Mouse (Mus musculus) CH12.LX (cell line): ENCODE results near the gene Mroh3. TPM values are rescaled to one million over a fixed set of nuclear protein-coding genes. Genes with fewer than 3 reads are reported as not detected.

Source experiments
- DNase-seq: peaks from one replicate; pipeline ENCODE4 v3.0.0-alpha.2; 2013; ENCODE audit errors: extremely low read depth
- H3K27ac ChIP-seq: 2 replicates; pipeline ENCODE4 v1.5.1; 2012; ENCODE audit warnings: low read depth, mild to moderate bottlenecking, control low read depth, moderate library complexity; ENCODE audit not compliant: insufficient read depth
- H3K27me3 ChIP-seq: replicated peaks from 2 replicates; pipeline ENCODE3; 2012; ENCODE audit warnings: inconsistent platforms
- H3K36me3 ChIP-seq, 2 experiments: replicated peaks in 1 of 2; 2 replicates each; pipeline versions ENCODE3 to v1.6.1; 2012; ENCODE audit warnings: inconsistent platforms in 1 of 2, low read length in 1 of 2, mild to moderate bottlenecking in 1 of 2, mixed read lengths in 1 of 2, moderate library complexity in 1 of 2; ENCODE audit not compliant: control insufficient read depth in 1 of 2, insufficient read depth in 1 of 2
- H3K4me1 ChIP-seq, 2 experiments: 2 replicates each; pipeline ENCODE4 v1.6.1; 2012; ENCODE audit warnings: inconsistent platforms in 1 of 2, moderate library complexity in 1 of 2; ENCODE audit not compliant: insufficient read depth in 2 of 2, control insufficient read depth in 1 of 2
- H3K4me2 ChIP-seq: 2 replicates; pipeline ENCODE4 v1.6.1; 2012; ENCODE audit warnings: low read depth, mild to moderate bottlenecking, control low read depth; ENCODE audit not compliant: poor library complexity, insufficient read depth, severe bottlenecking
- H3K4me3 ChIP-seq, 3 experiments: fragments of 150-350 bp in 1 of 3; sonication (generic) in 1 of 3; replicated peaks in 1 of 3; 2 replicates each; pipeline versions ENCODE3 to v1.5.1; 2011 to 2012; ENCODE audit warnings: low read depth in 2 of 3, low read length in 2 of 3, mild to moderate bottlenecking in 2 of 3, moderate library complexity in 2 of 3, control low read depth in 1 of 3, improper control_type of control experiment in 1 of 3, inconsistent platforms in 1 of 3, mixed read lengths in 1 of 3; ENCODE audit not compliant: poor library complexity in 1 of 3
- H3K79me2 ChIP-seq: replicated peaks from 2 replicates; pipeline ENCODE4 v1.6.1; 2012; ENCODE audit warnings: mild to moderate bottlenecking, moderate library complexity; ENCODE audit not compliant: control insufficient read depth, poor library complexity, insufficient read depth, severe bottlenecking; ENCODE audit errors: extremely low read depth
- H3K9ac ChIP-seq: 2 replicates; pipeline ENCODE4 v1.6.1; 2012; ENCODE audit warnings: low read depth, mild to moderate bottlenecking, control low read depth, moderate library complexity; ENCODE audit not compliant: insufficient read depth
- H3K9me3 ChIP-seq: replicated peaks from 2 replicates; pipeline ENCODE3; 2012; ENCODE audit warnings: low read length, inconsistent platforms, mixed read lengths
- CHD1 ChIP-seq: IDR thresholded peaks from 2 replicates; pipeline ENCODE4 v1.6.1; 2012; ENCODE audit warnings: low read depth, low read length, improper control_type of control experiment, inconsistent platforms
- CHD2 ChIP-seq: IDR thresholded peaks from 2 replicates; pipeline ENCODE4 v1.6.1; 2011; ENCODE audit warnings: low read length, improper control_type of control experiment
- CTCF ChIP-seq, 2 experiments: IDR thresholded peaks in 1 of 2; conservative IDR thresholded peaks in 1 of 2; 2 replicates each; pipeline ENCODE4 v1.5.1; 2011 to 2012; ENCODE audit warnings: low read depth in 2 of 2, low read length in 2 of 2, improper control_type of control experiment in 1 of 2, inconsistent platforms in 1 of 2, mild to moderate bottlenecking in 1 of 2, moderate library complexity in 1 of 2
- E2F4 ChIP-seq: IDR thresholded peaks from 2 replicates; pipeline ENCODE4 v1.6.1; 2011; ENCODE audit warnings: low read depth, low read length, improper control_type of control experiment; ENCODE audit not compliant: insufficient replicate concordance
- ELF1 ChIP-seq: IDR thresholded peaks from 2 replicates; pipeline ENCODE4 v1.6.1; 2014; ENCODE audit warnings: low read depth, mild to moderate bottlenecking, inconsistent platforms, low read length, improper control_type of control experiment
- EP300 ChIP-seq: IDR thresholded peaks from 2 replicates; pipeline ENCODE4 v1.6.1; 2011; ENCODE audit warnings: low read length, improper control_type of control experiment
- ETS1 ChIP-seq: conservative IDR thresholded peaks from 2 replicates; pipeline ENCODE4 v1.6.1; 2012; ENCODE audit warnings: low read depth, mild to moderate bottlenecking, inconsistent platforms, low read length, improper control_type of control experiment, moderate library complexity
- GABPA ChIP-seq: IDR thresholded peaks from 2 replicates; pipeline ENCODE4 v1.6.1; 2012; ENCODE audit warnings: low read depth, low read length, improper control_type of control experiment, inconsistent platforms; ENCODE audit not compliant: insufficient replicate concordance
- IRF4 ChIP-seq: IDR thresholded peaks from 2 replicates; pipeline ENCODE4 v1.6.1; 2014; ENCODE audit warnings: low read depth, mild to moderate bottlenecking, inconsistent platforms, low read length, improper control_type of control experiment
- MAX ChIP-seq: IDR thresholded peaks from 2 replicates; pipeline ENCODE4 v1.6.1; 2011; ENCODE audit warnings: low read length, improper control_type of control experiment
- MAZ ChIP-seq: IDR thresholded peaks from 2 replicates; pipeline ENCODE4 v1.6.1; 2012; ENCODE audit warnings: low read depth, mild to moderate bottlenecking, inconsistent platforms, low read length, improper control_type of control experiment, moderate library complexity
- MEF2A ChIP-seq: IDR thresholded peaks from 2 replicates; pipeline ENCODE4 v1.6.1; 2014; ENCODE audit warnings: low read depth, mild to moderate bottlenecking, inconsistent platforms, low read length, improper control_type of control experiment, borderline replicate concordance
- MXI1 ChIP-seq: IDR thresholded peaks from 2 replicates; pipeline ENCODE4 v1.6.1; 2011; ENCODE audit warnings: mild to moderate bottlenecking, low read depth, low read length, improper control_type of control experiment
- NELFE ChIP-seq: IDR thresholded peaks from 2 replicates; pipeline ENCODE4 v1.6.1; 2011; ENCODE audit warnings: low read depth, low read length, improper control_type of control experiment
- NRF1 ChIP-seq: IDR thresholded peaks from 2 replicates; pipeline ENCODE4 v1.6.1; 2014; ENCODE audit warnings: low read depth, mild to moderate bottlenecking, inconsistent platforms, low read length, improper control_type of control experiment, moderate library complexity
- PAX5 ChIP-seq: IDR thresholded peaks from 2 replicates; pipeline ENCODE4 v1.6.1; 2012; ENCODE audit warnings: low read length, inconsistent platforms, mixed read lengths
- RAD21 ChIP-seq: IDR thresholded peaks from 2 replicates; pipeline ENCODE4 v1.6.1; 2011; ENCODE audit warnings: low read depth, mild to moderate bottlenecking, low read length, improper control_type of control experiment, moderate library complexity
- RCOR1 ChIP-seq: conservative IDR thresholded peaks from 2 replicates; pipeline ENCODE4 v1.6.1; 2012; ENCODE audit warnings: low read depth, mild to moderate bottlenecking, inconsistent platforms, low read length, improper control_type of control experiment
- SIN3A ChIP-seq: IDR thresholded peaks from 2 replicates; pipeline ENCODE4 v1.6.1; 2012; ENCODE audit warnings: low read length, improper control_type of control experiment, inconsistent platforms
- SMC3 ChIP-seq: IDR thresholded peaks from 2 replicates; pipeline ENCODE4 v1.6.1; 2011; ENCODE audit warnings: low read depth, low read length, improper control_type of control experiment
- TCF12 ChIP-seq: IDR thresholded peaks from 2 replicates; pipeline ENCODE4 v1.6.1; 2014; ENCODE audit warnings: low read depth, mild to moderate bottlenecking, inconsistent platforms, low read length, improper control_type of control experiment
- UBTF ChIP-seq: IDR thresholded peaks from 2 replicates; pipeline ENCODE4 v1.6.1; 2012; ENCODE audit warnings: low read depth, mild to moderate bottlenecking, inconsistent platforms, low read length, improper control_type of control experiment, moderate library complexity
- USF1 ChIP-seq: IDR thresholded peaks from 2 replicates; pipeline ENCODE4 v1.6.1; 2014; ENCODE audit warnings: low read depth, mild to moderate bottlenecking, inconsistent platforms, low read length, improper control_type of control experiment
- dilution Hi-C: fragments of 300-500 bp; cut with MboI; formaldehyde crosslinking; loops from 2 replicates; pipeline ENCODE4 v1.14.3; 2020; ENCODE audit warnings: low sequenced_read_pairs; ENCODE audit not compliant: extremely low pct_unique_long_range_greater_than_20kb, extremely low pct_ligation_motif_present
- in situ Hi-C: fragments of 300-500 bp; cut with MboI; formaldehyde crosslinking; loops from 3 replicates; pipeline ENCODE4 v1.14.3; 2019; ENCODE audit warnings: low sequenced_read_pairs, low pct_ligation_motif_present, low pct_unique_long_range_greater_than_20kb, mixed read lengths
- polyA plus RNA-seq: library from polyadenylated mRNA; unstranded; fragments of >175 nt; gene quantifications from 2 replicates; pipeline ENCODE4 v1.2.1, GENCODE M21; 2012; ENCODE audit warnings: low read depth; ENCODE audit not compliant: insufficient read length
- total RNA-seq, 2 experiments: library from RNA; depleted of rRNA; stranded (reverse); fragments of 300-350 nt in 1 of 2; fragments of >200 nt in 1 of 2; gene quantifications; 2 replicates each; pipeline ENCODE4 v1.2.3; 2012 to 2014

Mroh3 gene
- total RNA-seq (2012; rRNA removed) (not detected in 2 replicates), total RNA-seq (2014; rRNA removed) (not detected in 2 replicates), polyA plus RNA-seq (not detected in 2 replicates)

- no peak within 1 kb of the TSS for H3K4me3 ChIP-seq
- H3K9me3 ChIP-seq, result no peaks in the 10 kb centered on the region
- H3K4me2 ChIP-seq, result no peak within 1 kb of the TSS
- no peaks in the 10 kb centered on the region for H3K79me2 ChIP-seq
- no peak within 1 kb of the TSS for H3K9ac ChIP-seq
- no peaks in the 10 kb centered on the region for H3K4me1 ChIP-seq
- in situ Hi-C loops, result loop anchor here (5.0 to 10.0 kb wide), 3 partner anchors 41 to 168 kb away; no protein-coding TSS in a partner anchor
- no peaks in the 10 kb centered on the region for H3K36me3 ChIP-seq
- DNase-seq, result peak; percentile 54
- H3K27me3 ChIP-seq, result peaks cover 7% of the 10 kb centered on the region
- H3K27ac ChIP-seq, result no peak within 1 kb of the TSS
- dilution Hi-C loops, result no loop called here
- TF ChIP-seq SMC3, result peak; percentile 77
- TF ChIP-seq CHD1, result no peak
- peak; percentile 60 to 84 for TF ChIP-seq CTCF (conservative IDR thresholded peaks at IDR 0.05 in 1 of 2, IDR thresholded peaks at IDR 0.05 in 1 of 2; ENCODE audit: low read depth in 2 of 2, low read length in 2 of 2)
- TF ChIP-seq EP300, result no peak
- no peak for TF ChIP-seq UBTF
- no peak for TF ChIP-seq TCF12
- peak; percentile 83 for TF ChIP-seq RAD21
Measured at GRCm38 (mm10) chr1:136212803-136213202, at the start of gene Mroh3. Mroh3 (minus strand) TSS chr1:136212828.

DNA sequence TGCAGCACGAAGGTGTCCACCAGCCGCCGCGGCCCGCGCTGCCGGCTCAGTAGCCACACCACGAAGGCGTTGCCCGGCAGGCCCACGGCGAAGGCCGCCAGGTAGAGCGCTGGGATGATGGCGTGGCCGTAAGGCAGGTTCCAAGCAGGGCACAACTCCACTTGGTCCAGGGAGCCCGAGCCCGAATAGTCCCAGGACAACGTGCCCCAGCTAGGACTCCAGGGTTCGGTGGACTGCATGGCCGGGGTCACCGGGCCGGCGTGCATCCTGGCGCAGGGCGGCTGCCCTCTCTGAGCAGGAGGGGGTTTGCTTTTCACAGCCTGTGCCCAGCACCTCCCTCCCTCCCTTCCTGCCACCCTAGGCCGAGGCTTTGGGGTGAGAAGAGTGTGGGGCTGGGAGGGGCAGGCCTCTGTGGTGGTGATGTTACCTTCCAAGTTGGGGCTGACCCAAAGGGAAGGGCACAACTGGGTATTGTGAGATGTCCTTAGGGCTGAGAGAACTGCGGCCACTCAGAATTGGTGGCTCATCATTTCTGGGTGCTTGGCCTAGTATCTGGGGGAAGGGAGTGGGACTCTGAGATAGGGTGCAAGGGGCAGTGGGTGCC, 48.1 kb upstream of the Mroh3 start, which contains the start of gene Gpr25:
Gpr25 (minus strand) TSS at position 239 of the 604 bp plus-strand sequence.
- Histone ChIP-seq H3K4me2 (no peak within 1 kb of the TSS), H3K4me3 (no peak within 1 kb of the TSS), H3K9ac (no peak within 1 kb of the TSS), H3K9me3 (peaks cover 14% of the 10 kb centered on the region), H3K27ac (no peak within 1 kb of the TSS), H3K4me1 (peaks cover 34 to 46% of the 10 kb centered on the region in 2 experiments), H3K27me3 (no peaks in the 10 kb centered on the region), H3K36me3 (no peaks in the 10 kb centered on the region), H3K79me2 (no peaks in the 10 kb centered on the region)
- TF ChIP-seq CTCF (conservative IDR thresholded peaks at IDR 0.05 in 1 of 2, IDR thresholded peaks at IDR 0.05 in 1 of 2; ENCODE audit: low read depth in 2 of 2, low read length in 2 of 2) (no peak), USF1 (no peak), MXI1 (no peak), ETS1 (no peak)
- dilution Hi-C loops (no loop called here), in situ Hi-C loops (no loop called here)
- DNase-seq, result no peak

DNA sequence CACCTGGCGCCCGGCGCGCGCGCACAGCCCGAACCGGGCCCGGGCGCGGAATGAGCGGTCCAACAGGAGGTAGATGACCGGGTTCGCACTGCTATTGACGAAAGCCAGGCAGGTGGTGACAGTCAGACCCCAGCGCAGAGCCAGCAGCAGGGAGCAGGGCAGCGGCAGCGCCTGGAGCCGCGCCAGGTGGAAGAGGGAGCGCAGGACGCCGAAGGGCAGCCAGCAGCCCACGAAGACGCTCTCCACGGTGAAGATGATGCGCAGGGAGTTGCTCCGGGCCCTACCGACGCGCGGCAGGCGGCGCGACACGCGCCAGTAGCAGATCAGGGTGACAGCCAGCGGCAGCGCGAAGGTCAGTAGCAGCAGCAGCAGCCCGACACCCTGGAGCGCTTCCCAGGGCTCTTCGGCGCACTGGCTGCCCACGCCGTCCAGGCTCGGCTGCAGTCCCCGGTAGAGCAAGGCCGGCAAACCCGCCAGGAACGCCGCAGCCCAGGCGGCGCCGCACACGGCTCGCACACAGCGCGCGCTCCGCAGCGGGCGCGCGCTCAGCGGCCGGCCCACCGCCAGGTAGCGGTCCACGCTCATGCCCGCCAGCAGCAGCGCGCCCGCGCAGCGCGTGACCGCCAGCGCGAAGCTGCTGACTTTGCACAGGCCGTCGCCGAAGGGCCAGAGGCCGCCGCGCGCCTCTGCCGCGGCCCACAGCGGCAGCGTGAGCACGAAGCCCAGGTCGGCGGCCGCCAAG, 47.4 kb upstream of the Mroh3 start:
- Histone ChIP-seq H3K4me1 (peaks cover 37 to 50% of the 10 kb centered on the region in 2 experiments), H3K79me2 (no peaks in the 10 kb centered on the region), H3K27me3 (no peaks in the 10 kb centered on the region), H3K4me3 (no peak overlapping the region), H3K36me3 (no peaks in the 10 kb centered on the region), H3K9me3 (peaks cover 14% of the 10 kb centered on the region), H3K4me2 (no peak overlapping the region), H3K9ac (no peak overlapping the region), H3K27ac (no peak overlapping the region)
- DNase-seq, result no peak
- dilution Hi-C loops (no loop called here), in situ Hi-C loops (no loop called here)
- TF ChIP-seq ELF1 (no peak), MEF2A (no peak), SIN3A (no peak), EP300 (no peak), MAX (no peak), NRF1 (no peak), IRF4 (no peak), GABPA (no peak), CHD1 (no peak), PAX5 (no peak), NELFE (no peak), UBTF (no peak), E2F4 (no peak), RCOR1 (no peak), CTCF (conservative IDR thresholded peaks at IDR 0.05 in 1 of 2, IDR thresholded peaks at IDR 0.05 in 1 of 2; ENCODE audit: low read depth in 2 of 2, low read length in 2 of 2) (no peak), MAZ (no peak), CHD2 (no peak)
